Mouse (Mus musculus): ENCODE measurements around the gene Zc3h4.

Gene Zc3h4

DNA sequence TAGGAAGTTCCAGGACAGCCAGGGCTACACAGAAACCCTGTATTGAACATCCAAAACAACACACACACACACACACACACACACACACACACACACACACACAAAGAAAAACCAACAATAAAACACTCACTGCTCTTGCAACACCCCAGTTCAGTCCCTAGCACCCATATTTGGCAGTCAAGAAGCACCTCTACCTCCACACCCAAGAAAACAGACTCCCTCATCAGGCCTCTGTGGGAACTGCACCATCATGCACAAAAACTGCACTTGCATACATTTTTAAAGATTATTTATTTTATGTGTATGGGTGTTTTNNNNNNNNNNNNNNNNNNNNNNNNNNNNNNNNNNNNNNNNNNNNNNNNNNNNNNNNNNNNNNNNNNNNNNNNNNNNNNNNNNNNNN, 40.5 kb downstream of the Zc3h4 start:
- no peak for DNase-seq

DNA sequence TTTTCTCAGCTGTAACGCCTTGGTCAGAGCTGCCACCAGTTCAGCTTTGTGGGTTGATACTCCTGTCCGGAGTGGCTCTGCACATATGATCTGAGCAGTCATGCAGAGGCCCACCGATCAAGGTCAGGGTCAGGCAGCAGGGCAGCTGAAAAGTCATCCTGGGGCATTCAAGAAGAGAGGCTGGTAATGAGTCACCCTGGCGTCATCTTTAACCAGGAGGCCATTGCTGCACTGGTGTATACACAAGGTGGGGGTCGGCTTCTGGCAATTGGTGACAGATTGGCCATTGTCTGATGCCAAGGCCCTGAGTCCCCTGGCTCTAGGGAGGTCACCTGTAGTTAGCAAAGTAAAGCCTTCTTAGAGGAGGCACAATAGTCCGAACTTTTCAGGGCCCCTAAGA, 50.9 kb downstream of the Zc3h4 start:
- DNase-seq: no peak

DNA sequence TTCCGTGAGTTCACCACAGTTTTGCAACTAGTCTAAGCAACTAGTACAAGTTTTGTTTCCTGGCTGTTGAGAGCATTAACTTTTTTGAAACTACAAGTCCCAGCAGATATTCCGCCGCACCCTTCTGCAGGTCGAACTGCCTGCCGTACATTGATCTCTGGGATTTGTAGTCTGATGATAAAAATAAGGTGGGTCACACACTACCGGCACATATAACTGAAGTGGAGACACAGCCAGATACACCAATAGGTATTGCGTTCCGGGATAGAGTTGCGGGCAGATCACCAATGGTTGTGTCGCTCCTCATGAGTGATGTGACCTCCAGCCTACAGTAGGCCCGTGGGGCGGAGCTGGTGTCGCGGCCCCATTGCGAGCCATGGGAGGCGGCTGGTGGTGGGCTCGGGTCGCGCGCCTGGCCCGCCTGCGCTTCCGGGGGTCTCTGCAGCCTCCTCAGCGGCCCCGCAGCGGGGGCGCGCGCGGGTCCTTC, 51.9 kb downstream of the Zc3h4 start, which contains the start of gene Tmem160:
Tmem160 (plus strand) TSS at position 193 of the 487 bp plus-strand sequence.
- peak; percentile 77 to 78 for DNase-seq

DNA sequence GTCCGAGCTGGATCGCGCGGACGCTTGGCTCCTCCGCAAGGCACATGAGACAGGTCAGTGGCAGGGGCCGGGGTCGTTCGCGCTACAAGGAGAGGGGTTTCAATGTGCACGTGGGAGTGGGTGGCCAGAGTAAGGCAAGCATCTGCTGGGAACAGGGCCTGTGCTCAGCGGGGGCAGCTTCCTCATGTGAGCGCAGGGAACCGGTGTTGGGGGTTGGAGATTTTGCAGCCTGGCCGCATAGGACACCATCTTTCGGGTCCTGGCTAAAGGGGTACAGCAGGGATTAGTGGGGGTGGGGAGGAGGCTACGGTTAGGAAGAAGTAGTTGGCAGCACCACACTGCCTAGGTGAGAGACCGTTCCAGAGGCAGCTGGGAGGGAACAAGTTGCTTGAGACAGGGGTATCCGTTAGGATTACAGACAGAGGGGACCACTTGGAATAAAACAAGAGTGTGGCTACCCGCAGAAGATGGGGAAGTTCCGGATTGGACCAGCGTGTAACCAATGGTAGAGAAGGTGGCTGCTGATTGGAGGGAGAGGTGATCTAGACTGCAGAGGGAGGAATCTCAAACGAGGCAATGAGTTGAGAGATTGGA, 52.5 kb downstream of the Zc3h4 start:
- DNase-seq: no peak

DNA sequence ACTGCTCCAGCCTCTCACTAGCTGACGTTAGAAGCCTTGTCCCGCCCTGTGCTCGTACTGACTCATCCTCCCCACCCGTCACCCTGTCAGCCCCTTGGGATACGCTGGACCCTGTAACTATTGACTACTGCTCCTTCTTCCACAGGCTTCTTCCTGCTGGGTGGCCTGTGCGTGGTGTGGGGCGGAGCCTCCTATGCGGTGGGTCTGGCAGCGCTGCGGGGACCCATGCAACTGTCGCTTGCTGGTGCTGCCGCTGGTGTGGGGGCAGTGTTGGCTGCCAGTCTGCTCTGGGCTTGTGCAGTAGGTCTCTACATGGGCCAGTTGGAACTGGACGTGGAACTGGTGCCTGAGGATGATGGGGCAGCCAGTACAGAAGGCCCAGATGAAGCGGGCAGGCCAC, 54.3 kb downstream of the Zc3h4 start:
- no peak for DNase-seq

DNA sequence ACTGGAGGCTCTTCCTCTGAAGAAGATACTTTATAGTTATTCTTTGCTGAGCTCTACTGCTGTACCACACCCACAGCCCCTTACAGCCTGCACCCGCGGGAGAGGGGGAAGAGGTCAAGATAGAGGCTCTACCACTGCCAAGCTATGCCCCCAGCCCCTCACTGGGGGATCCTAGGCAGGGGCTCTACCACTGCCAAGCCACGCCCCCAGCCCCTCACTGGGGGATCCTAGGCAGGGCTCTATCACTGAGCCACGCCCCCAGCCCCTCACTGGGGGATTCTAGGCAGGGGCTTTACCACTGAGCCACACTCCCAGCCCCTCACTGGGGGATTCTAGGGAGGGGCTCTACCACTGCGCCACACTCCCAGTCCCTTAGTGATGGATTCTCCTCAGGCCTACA, 55.6 kb downstream of the Zc3h4 start:
- no peak for DNase-seq

DNA sequence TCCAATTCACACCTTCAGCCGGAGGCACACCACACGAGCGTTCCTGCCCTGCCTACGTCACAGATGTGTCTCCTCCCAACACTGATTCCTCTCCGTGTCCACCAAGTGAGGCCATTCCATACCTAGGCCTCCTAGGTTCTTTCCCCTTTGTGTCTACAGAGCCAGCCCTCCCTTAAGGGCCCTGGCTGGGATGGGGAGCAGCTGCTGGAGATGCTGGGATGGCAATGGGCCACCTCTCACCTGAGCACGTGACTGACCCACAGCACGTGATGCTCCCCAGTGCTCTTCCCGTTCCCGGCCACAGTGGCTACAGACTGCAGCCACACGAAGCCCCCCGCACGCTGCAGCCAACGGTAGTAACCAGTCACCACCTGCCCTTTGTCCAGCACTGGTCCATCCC, 59.9 kb downstream of the Zc3h4 start:
- DNase-seq: no peak

DNA sequence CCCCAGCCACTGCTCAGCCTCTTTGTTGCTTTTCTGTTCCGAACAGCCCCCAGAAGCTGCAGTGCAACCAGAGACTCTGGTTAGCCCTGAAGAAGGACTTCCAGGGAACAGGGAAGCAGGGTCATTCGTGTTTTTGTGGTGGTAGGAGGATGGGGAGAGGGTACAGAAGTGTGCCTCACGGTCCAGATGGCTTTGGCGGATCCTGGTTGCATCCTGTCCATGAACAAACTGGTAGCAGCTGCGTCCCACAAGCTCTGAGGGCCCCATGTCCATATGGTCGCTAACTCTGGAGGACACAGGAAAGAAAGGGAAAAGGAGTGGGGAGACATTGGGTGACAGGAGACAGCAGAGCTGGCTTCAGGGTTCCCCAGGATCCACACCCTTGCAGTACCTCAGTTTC, 60.4 kb downstream of the Zc3h4 start:
- DNase-seq: no peak

DNA sequence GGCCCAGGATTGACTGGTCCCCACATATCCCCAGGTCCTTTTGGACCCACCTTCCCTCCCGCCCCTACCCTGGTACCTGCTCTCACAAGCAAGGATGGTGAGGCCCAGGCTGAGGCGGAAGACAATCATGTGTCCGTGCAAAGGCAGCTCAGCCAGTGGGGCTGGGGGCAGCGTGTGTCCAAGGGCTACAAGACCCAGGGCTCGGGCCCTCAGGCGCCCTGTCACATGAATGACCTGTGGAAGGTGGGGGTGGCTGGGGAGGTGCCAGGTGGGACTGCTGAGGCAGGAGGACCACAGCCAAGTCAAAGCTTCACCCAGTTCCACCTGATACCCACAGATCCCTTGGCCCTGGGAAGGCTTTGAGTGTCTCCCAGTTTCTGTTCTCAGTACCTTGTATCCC, 61.0 kb downstream of the Zc3h4 start:
- DNase-seq: no peak

DNA sequence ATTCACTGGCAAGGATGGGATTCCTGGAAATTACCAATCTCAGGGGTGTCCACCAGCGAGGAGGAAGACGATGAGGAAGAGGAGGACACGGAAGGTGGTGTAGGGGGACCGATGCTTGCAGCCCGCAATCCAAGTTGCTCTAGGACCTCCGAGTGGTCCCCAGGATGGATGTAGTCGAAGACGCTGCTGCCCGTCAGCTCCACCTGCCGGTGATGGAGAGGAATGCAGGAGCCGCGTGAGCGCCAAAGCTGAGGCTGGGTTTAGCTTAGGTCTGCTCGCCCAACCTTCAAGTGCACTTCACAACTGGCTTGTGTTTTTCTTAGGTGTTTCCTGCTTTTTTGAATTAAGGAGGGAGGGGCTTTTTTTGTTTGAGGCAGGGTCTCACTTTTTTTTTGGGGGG, 62.5 kb downstream of the Zc3h4 start:
- DNase-seq: peak; percentile 55 to 79

DNA sequence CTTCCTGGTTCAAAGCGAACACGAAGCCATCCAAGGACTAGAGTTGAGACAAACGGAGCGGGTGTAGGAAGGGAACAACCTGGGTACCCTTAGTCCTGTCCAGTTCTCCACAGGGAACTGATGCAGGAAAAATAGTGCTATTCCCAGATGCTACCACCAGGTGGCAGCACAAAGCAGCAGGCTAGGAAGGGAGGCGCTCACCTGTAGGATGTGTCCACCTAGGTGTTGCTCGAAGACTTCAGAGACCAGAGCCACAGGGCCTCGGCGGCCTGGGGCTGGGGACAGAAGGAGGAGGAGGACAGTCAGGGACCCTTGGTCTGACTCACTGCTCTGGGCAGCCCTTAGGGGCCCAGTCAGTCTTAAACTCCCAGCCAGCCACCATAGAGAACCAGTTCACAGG, 64.5 kb downstream of the Zc3h4 start:
- peak; percentile 33 to 69 for DNase-seq

DNA sequence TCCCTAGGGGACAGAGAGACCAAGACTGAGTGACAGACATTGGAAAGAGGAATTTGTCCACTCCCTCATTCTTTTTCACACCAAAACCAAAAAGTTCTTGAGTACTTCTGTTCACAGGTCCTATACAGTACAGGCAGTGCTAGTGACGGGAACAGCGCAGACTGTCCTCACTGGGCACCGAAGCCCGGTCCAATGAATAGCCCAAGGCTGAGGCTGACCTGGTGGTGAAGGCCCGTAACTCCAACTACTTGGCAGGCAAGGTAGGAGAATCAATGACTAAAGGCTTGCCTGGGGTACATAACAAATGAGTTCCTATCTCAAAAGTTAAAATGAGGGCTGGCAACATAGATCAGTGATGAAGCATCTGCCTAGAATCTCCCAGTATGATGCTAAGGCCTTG, 64.9 kb downstream of the Zc3h4 start:
- no peak for DNase-seq

DNA sequence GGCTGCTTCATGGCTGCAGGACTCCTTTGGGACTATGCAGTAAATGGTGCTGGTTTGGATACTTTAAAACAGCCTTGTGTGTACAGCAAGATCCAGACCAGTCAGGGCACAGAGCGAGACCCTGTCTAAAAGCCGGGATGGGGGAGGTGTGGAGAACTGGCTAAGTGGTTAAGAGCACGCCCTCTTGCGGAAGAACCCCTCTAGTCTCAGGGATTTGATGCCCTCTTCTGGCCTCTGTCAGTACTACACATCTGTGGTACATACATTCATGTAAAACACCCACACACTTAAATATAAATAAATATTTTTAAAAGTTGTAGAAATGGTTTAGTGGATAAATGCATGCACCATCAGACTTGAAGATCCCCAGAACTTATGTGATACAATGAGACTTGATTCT, 65.9 kb downstream of the Zc3h4 start:
- DNase-seq: no peak

DNA sequence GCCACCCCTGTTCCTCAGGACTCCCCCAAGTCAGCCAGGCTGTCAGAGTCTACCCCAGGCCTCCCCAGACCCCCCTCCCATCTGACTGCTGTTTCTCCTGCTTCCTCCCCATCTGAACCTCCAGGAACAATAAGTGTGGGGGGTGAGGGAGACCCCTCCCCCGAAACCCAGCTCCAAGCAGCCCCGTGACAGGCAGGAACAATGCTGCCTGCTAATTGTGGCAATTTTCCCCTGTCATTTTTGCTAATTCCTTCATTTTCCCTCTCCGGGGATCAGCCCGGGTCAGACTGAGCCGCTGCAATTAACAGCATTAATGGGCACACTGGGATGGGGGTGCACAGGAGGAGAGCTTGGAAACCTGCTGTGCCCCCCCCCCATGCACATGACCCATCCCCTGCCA, 67.4 kb downstream of the Zc3h4 start:
- no peak for DNase-seq

DNA sequence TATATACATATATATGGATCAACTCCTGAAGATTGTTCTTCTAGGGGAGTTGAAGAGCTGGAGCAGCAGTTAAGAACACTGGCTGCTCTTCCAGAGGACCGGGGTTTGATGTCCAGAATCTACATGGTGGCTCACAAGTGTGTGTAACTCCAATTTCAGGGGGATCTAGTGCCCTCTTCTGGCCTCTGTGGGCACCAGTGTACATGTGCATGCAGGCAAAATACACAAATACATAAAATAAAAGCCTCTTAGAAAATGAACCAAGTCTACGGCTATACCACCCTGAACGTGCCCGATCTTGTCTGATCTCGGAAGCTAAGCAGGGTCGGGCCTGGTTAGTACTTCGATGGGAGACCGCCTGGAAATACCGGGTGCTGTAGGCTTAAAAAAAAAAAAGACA, 70.8 kb downstream of the Zc3h4 start:
- DNase-seq: no peak

DNA sequence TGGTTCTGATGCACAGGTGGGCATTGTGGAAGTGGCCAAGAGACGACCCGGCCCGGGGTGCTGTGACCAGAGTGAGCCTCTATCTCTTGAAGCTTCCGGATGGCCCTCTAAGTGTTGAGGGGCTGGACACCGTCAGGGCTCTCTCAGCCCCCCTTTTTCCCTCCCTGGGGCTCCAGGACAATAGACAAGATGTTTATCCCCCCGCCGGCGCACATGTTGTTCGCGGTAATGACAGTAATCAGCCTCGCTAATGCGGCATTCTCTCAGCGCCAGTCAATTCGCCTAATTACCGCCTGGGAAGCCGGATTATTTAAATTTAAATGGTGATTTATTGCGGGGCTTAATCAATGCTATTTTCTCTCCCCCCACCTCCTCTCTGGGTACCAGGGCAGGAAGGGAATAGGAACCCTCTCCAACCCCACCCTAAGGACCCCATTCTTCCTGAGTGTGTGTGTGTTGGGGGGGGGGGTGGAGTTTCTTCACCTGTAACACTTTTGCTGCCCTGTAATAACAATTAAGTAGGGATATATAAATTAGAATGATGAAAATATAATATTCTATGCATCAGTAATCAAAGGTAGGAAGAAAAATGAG, 71.5 kb downstream of the Zc3h4 start:
- no peak for DNase-seq

DNA sequence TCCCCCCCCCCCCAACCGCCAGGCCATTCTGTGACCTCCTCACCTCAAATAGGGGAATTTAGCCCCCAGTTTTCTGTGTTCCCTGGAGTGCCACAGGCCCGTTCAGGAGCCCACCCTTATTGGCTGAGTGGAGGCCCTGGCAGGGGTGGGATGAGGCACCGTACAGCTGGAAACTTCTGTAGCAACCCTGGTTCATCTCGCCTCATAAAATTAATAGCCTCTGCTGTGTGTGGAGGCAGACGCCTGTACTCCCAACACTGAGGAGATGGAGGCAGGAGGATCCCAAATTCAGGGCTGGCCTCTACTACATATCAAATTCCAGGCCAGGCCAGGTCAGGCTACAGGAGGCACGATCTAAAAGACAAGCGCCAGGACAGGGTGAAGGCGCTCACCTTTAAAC, 73.1 kb downstream of the Zc3h4 start:
- no peak for DNase-seq

DNA sequence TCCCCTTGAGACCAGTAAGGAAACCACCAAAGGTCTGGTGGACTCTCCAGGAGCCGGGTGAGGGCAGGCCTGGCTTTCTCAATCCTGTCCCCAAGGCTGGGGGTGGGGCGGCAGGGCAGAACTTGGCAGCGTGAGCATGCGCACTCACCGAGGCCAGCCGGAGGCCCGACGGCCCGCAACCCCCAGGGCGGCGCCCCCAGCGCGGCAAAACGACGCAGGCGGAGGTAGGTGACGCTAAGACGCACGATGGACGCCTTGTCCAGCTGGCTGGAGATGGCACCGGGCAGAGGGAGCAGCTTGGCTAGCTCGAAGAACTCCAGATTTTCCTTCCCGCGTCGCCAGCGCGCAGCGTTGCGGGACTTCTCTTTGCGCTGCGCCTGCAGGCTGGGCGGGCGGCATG, 73.7 kb downstream of the Zc3h4 start:
- DNase-seq: no peak

DNA sequence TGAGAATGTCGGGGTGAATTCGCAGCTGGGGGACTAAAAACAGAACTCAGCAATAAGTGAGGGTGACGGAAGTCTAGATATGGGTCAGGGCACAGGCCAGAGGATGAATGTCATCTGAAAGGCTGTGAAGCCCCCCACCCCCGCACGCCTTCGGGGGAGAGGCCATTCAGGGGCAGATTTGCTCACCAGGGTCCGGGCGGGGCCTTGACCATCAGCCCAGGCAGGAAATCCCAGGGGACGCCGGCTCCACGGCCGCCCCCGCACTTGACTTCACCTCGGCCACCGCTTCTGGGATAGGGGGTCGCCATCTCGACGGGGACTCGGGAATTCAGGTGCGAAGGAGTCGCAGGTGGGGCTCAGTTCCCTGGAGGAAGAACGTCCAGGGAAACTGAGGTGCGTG, 74.6 kb downstream of the Zc3h4 start:
- no peak for DNase-seq

DNA sequence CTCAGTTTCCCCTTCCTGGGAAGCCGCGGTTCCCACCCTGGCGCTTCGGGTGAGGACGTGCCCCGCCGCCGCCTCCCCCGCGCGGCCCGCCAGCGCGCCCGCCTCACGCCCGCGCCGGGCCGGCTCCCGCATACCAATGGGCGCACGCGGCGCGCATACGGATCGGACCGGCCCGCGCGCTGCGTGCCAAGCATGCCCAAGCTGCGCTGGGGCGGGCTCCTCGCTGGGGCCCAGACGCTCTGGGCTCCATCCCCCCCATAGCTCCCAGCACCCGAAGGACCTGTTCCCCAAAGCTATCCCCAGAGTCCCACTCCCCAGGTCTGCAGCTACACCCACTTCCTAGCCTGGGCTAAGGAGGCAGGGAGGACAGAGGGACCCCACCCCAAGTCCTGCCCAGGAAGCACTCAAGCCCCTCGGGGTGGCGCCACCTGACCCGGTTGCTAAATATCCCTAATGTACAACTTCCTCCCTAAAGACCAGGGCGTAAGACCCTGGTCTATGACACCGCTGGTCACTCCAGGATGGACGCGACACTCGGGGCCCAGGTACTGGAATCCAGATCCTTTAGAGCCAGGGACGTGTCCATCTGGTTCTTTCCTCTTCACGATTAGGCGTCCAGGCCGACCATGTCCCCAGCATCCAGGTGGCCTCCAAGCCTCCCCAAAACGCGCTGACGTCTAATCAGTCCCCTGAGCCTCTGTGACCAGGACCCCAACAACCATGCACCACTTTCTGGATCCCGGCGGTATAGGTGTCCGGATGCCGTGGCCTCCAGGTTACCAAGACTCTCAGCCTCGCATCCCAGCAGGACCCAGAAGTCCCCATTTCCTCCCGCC, 75.3 kb downstream of the Zc3h4 start:
- no peak for DNase-seq

DNA sequence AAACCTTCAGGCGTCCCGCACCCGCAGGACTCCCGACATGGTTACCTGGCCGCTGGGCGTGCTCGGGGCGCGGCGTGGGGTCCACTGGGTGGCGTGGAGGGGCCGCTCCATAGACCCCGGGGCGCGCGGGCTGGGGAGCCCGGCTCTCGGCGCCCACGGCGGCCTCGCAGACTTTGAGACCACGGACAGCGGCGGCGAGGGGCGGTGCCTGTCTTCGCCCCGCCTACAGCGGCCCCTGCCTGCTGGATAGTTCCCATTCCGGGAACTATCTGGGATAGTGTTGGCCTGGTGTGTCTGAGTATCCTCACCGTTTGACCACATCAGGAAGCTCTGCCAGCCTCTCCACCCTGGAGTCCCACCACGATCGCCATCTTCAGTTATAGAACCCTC, 75.9 kb downstream of the Zc3h4 start:
- DNase-seq: no peak

DNA sequence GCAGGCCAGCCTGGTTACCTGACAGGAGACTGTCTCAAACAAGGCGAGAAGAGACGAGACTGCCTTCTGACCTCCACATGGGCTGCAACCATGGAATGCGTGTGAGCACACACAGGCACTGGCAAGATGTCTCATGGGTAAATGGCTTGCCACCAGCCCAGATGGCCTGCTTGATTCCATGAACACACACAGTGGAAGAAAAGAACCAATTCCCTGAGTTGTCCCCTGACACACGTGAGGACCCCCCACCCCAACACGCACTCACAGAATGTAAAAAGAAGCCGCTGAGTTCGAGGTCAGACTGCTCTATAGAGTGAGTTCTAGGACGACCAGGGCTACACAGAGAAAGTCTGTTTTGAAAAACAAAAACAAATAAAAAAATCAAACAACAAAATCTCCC, 76.9 kb downstream of the Zc3h4 start, which contains the start of gene Npas1:
Npas1 (minus strand) TSS at position 101 of the 400 bp plus-strand sequence.
- no peak for DNase-seq
